ENCODE assay signal across 14 mouse cellular contexts in genomic region chr3:109423440-109424079, GRCm38 (mm10).
"Had no signal": no experiment of that assay in that cellular context is flagged by ENCODE, and none has a peak within 500 bp of the region (broad histone marks: within the 10 kb centered on the region; RNA-seq: fewer than 3 reads in every experiment).

No protein-coding gene starts in this region.

- H3K36me3 ChIP-seq: kidney, embryonic 15.5 days; limb, embryonic 10.5 days; limb, embryonic 13.5 days; liver, embryonic 13.5 days; midbrain, embryonic 12.5 days; midbrain, embryonic 15.5 days had no signal

- H3K9me3 ChIP-seq: kidney, embryonic 15.5 days; limb, embryonic 10.5 days; limb, embryonic 13.5 days; liver, embryonic 13.5 days; midbrain, embryonic 12.5 days; midbrain, embryonic 15.5 days had no signal

- DNase-seq: kidney, adult 8-10 months; kidney, postnatal 10 days; kidney, postnatal 36 days; layer of hippocampus, postnatal 36 days; liver, embryonic 13.5 days; lung, embryonic 14.5 days; thymus, postnatal 25 days had no signal

- H3K27ac ChIP-seq: kidney, embryonic 15.5 days; limb, embryonic 10.5 days; limb, embryonic 13.5 days; liver, embryonic 13.5 days; macrophage; midbrain, embryonic 12.5 days; midbrain, embryonic 15.5 days had no signal

- H3K4me2 ChIP-seq: kidney, embryonic 15.5 days; limb, embryonic 13.5 days; liver, embryonic 13.5 days; lung, embryonic 14.5 days; midbrain, embryonic 12.5 days; midbrain, embryonic 15.5 days had no signal

- ATAC-seq: lung, postnatal 0 days; midbrain, embryonic 15.5 days had no signal

- H3K9ac ChIP-seq: kidney, embryonic 15.5 days; limb, embryonic 13.5 days; liver, embryonic 13.5 days; lung, embryonic 14.5 days; midbrain, embryonic 12.5 days; midbrain, embryonic 15.5 days had no signal

- H3K27me3 ChIP-seq: kidney, embryonic 15.5 days; limb, embryonic 13.5 days; liver, embryonic 13.5 days; midbrain, embryonic 12.5 days; midbrain, embryonic 15.5 days had no signal

- H3K4me1 ChIP-seq: kidney, embryonic 15.5 days; limb, embryonic 10.5 days; liver, embryonic 13.5 days had no signal

- H3K4me3 ChIP-seq: kidney, embryonic 15.5 days; limb, embryonic 10.5 days; limb, embryonic 13.5 days; liver, embryonic 13.5 days; midbrain, embryonic 12.5 days; midbrain, embryonic 15.5 days had no signal
